Mouse (Mus musculus) embryonic facial prominence, embryonic 14.5 days (tissue): ENCODE measurements around the gene Zfyve1. TPM values are rescaled to one million over a fixed set of nuclear protein-coding genes. Genes with fewer than 3 reads are reported as not detected.

Experiments
- ATAC-seq: fragments of 200-750 bp; cut with Nextera tagmentation; 2 replicates; pipeline ENCODE4 v1.8.0; 2017; ENCODE audit warnings: low read depth, moderate number of reproducible peaks, moderate TSS enrichment
- DNase-seq: peaks from one replicate; pipeline ENCODE4 v3.0.0-alpha.2; 2015; ENCODE audit warnings: low spot score
- H3K27ac ChIP-seq: fragments of 300-500 bp; sonication (generic); replicated peaks from 2 replicates; pipeline ENCODE4 v1.5.1; 2014; ENCODE audit warnings: low read depth, mild to moderate bottlenecking, low read length, moderate library complexity
- H3K27me3 ChIP-seq: fragments of 300-500 bp; sonication (generic); replicated peaks from 2 replicates; pipeline ENCODE4 v1.6.1; 2014; ENCODE audit warnings: low read length; ENCODE audit not compliant: control insufficient read depth, insufficient read depth
- H3K36me3 ChIP-seq: fragments of 300-500 bp; sonication (generic); 2 replicates; pipeline ENCODE4 v1.6.1; 2014; ENCODE audit warnings: low read length, mixed read lengths; ENCODE audit not compliant: control insufficient read depth, insufficient read depth
- H3K4me1 ChIP-seq: fragments of 300-500 bp; sonication (generic); 2 replicates; pipeline ENCODE4 v1.6.1; 2014; ENCODE audit warnings: antibody characterized with exemption, low read length; ENCODE audit not compliant: control insufficient read depth, insufficient read depth
- H3K4me2 ChIP-seq: fragments of 300-500 bp; sonication (generic); 2 replicates; pipeline ENCODE4 v1.6.1; 2014; ENCODE audit warnings: low read depth, mild to moderate bottlenecking, low read length, moderate library complexity, mixed read lengths
- H3K4me3 ChIP-seq: fragments of 300-500 bp; sonication (generic); 2 replicates; pipeline ENCODE4 v1.5.1; 2014; ENCODE audit warnings: low read depth, mild to moderate bottlenecking, low read length
- H3K9ac ChIP-seq: fragments of 300-500 bp; sonication (generic); 2 replicates; pipeline ENCODE4 v1.6.1; 2014; ENCODE audit warnings: low read depth, mild to moderate bottlenecking, low read length, moderate library complexity, mixed read lengths
- H3K9me3 ChIP-seq: fragments of 300-500 bp; sonication (generic); 2 replicates; pipeline ENCODE4 v1.6.1; 2016; ENCODE audit warnings: low read length; ENCODE audit not compliant: control insufficient read depth
- WGBS: fragments of 180-500 bp; shearing (Covaris S2); extraction: QIAGEN DNeasy Blood & Tissue Kit; methylation state at CpG from one replicate; pipeline ENCODE4 v1.1.7; 2014; 5-methylcytosine and 5-hydroxymethylcytosine counted together
- polyA plus RNA-seq: library from polyadenylated mRNA; unstranded; fragments of >200 nt; fragmentation: Nextera tagmentation; extraction: Ambion mirVana; gene quantifications from 2 replicates; pipeline ENCODE4 v1.2.1, GENCODE M21; 2014

Zfyve1 gene
- polyA plus RNA-seq, 1 experiment from 2014 or later: 18.6 TPM

- no peaks in the 10 kb centered on the region for H3K27me3 ChIP-seq
- WGBS: 88% methylated on average over 9 of the region's 9 CpGs
- 0 out of 2 replicates have a peak overlapping the region, but pooled peaks have one; percentile 31 for H3K9ac ChIP-seq
- no peak overlapping the region for H3K4me2 ChIP-seq
- H3K27ac ChIP-seq: no peak overlapping the region
- DNase-seq (no peak), ATAC-seq (no peak)
- peaks cover 5% of the 10 kb centered on the region; the same call in 1 of the 2 replicates for H3K4me1 ChIP-seq
- H3K9me3 ChIP-seq: no peaks in the 10 kb centered on the region
- H3K36me3 ChIP-seq: peaks cover 54% of the 10 kb centered on the region
- no peak overlapping the region for H3K4me3 ChIP-seq
Measured at GRCm38 (mm10) chr12:83594454-83595040, 2.5 kb downstream of the Zfyve1 start.

GRCm38 (mm10) chr12:83591754-83592501 lies 5.1 kb downstream of the Zfyve1 start:
- no peak overlapping the region for H3K27ac ChIP-seq
- peaks cover 5% of the 10 kb centered on the region; the same call in 1 of the 2 replicates for H3K4me1 ChIP-seq
- peaks cover 80% of the 10 kb centered on the region for H3K36me3 ChIP-seq
- H3K4me3 ChIP-seq: no peak overlapping the region
- 89% methylated on average over 8 of the region's 8 CpGs for WGBS
- no peak for DNase-seq
- ATAC-seq: no peak
- H3K9ac ChIP-seq: no peak overlapping the region
- no peak overlapping the region for H3K4me2 ChIP-seq
- no peaks in the 10 kb centered on the region for H3K27me3 ChIP-seq
- H3K9me3 ChIP-seq: no peaks in the 10 kb centered on the region

- Histone ChIP-seq H3K9me3 (no peaks in the 10 kb centered on the region), H3K4me2 (no peak overlapping the region), H3K4me3 (no peak overlapping the region), H3K36me3 (peaks cover 83% of the 10 kb centered on the region), H3K27me3 (no peaks in the 10 kb centered on the region), H3K9ac (no peak overlapping the region), H3K4me1 (no peaks in the 10 kb centered on the region), H3K27ac (no peak overlapping the region)
- ATAC-seq: no peak
- 99% methylated on average over 5 of the region's 5 CpGs for WGBS
- no peak for DNase-seq
Measured at GRCm38 (mm10) chr12:83586628-83587027, 10.4 kb downstream of the Zfyve1 start.

GRCm38 (mm10) chr12:83582747-83583146 lies 14.3 kb downstream of the Zfyve1 start:
- H3K27ac ChIP-seq: no peak overlapping the region
- ATAC-seq (no peak), DNase-seq (no peak)
- H3K4me3 ChIP-seq: no peak overlapping the region
- H3K27me3 ChIP-seq: no peaks in the 10 kb centered on the region
- no peak overlapping the region for H3K9ac ChIP-seq
- WGBS: 62% methylated on average over 4 of the region's 4 CpGs
- no peaks in the 10 kb centered on the region for H3K4me1 ChIP-seq
- H3K36me3 ChIP-seq: peaks cover 56% of the 10 kb centered on the region
- no peak overlapping the region for H3K4me2 ChIP-seq
- H3K9me3 ChIP-seq: no peaks in the 10 kb centered on the region

GRCm38 (mm10) chr12:83582106-83582505 lies 14.9 kb downstream of the Zfyve1 start:
- H3K27ac ChIP-seq: no peak overlapping the region
- no peaks in the 10 kb centered on the region for H3K27me3 ChIP-seq
- WGBS: 57% methylated on average over 4 of the region's 4 CpGs
- no peak overlapping the region for H3K4me2 ChIP-seq
- H3K36me3 ChIP-seq: peaks cover 55% of the 10 kb centered on the region
- no peaks in the 10 kb centered on the region for H3K4me1 ChIP-seq
- H3K4me3 ChIP-seq: no peak overlapping the region
- H3K9ac ChIP-seq: no peak overlapping the region
- H3K9me3 ChIP-seq: no peaks in the 10 kb centered on the region
- ATAC-seq: no peak
- DNase-seq: no peak

GRCm38 (mm10) chr12:83580283-83580682 lies 16.7 kb downstream of the Zfyve1 start:
- ATAC-seq (no peak), DNase-seq (no peak)
- Histone ChIP-seq H3K9ac (no peak overlapping the region), H3K36me3 (peaks cover 57% of the 10 kb centered on the region), H3K4me1 (no peaks in the 10 kb centered on the region), H3K9me3 (no peaks in the 10 kb centered on the region), H3K4me2 (no peak overlapping the region), H3K4me3 (no peak overlapping the region), H3K27ac (no peak overlapping the region), H3K27me3 (no peaks in the 10 kb centered on the region)
- 92% methylated on average over 3 of the region's 3 CpGs for WGBS

- ATAC-seq: no peak
- Histone ChIP-seq H3K4me3 (no peak overlapping the region), H3K36me3 (peaks cover 61% of the 10 kb centered on the region)
Measured at GRCm38 (mm10) chr12:83578896-83579569, 18.0 kb downstream of the Zfyve1 start.

GRCm38 (mm10) chr12:83578356-83578755 lies 18.7 kb downstream of the Zfyve1 start:
- Histone ChIP-seq H3K4me3 (no peak overlapping the region), H3K4me1 (no peaks in the 10 kb centered on the region), H3K4me2 (no peak overlapping the region), H3K27ac (no peak overlapping the region), H3K9me3 (no peaks in the 10 kb centered on the region), H3K9ac (no peak overlapping the region), H3K36me3 (peaks cover 61% of the 10 kb centered on the region), H3K27me3 (no peaks in the 10 kb centered on the region)
- ATAC-seq: no peak
- no peak for DNase-seq
- 80% methylated on average over 2 of the region's 2 CpGs for WGBS

More at GRCm38 (mm10) chr12:83578896-83579569, 18.0 kb downstream of the Zfyve1 start:
- Histone ChIP-seq H3K4me1 (no peaks in the 10 kb centered on the region), H3K4me2 (no peak overlapping the region), H3K27me3 (no peaks in the 10 kb centered on the region), H3K9me3 (no peaks in the 10 kb centered on the region), H3K27ac (no peak overlapping the region), H3K9ac (no peak overlapping the region)
- 42% methylated on average over 3 of the region's 3 CpGs for WGBS
- no peak for DNase-seq
